Mouse (Mus musculus) forebrain, embryonic 10.5 days (tissue): ENCODE measurements around the gene Jph2. TPM values are rescaled to one million over a fixed set of nuclear protein-coding genes. Genes with fewer than 3 reads are reported as not detected.

ENCODE experiments used
- DNase-seq: peaks from one replicate; pipeline ENCODE4 v3.0.0-alpha.2; 2017; ENCODE audit warnings: low spot score; ENCODE audit errors: extremely low spot score
- H3K27ac ChIP-seq: fragments of 300-500 bp; sonication (generic); 2 replicates; pipeline ENCODE4 v1.5.1; 2016; ENCODE audit warnings: mild to moderate bottlenecking
- H3K27me3 ChIP-seq: fragments of 300-500 bp; sonication (generic); 2 replicates; pipeline ENCODE4 v1.6.1; 2016; ENCODE audit warnings: mild to moderate bottlenecking; ENCODE audit not compliant: poor library complexity, severe bottlenecking
- H3K36me3 ChIP-seq: fragments of 300-500 bp; sonication (generic); replicated peaks from 2 replicates; pipeline ENCODE4 v1.6.1; 2016; ENCODE audit warnings: mild to moderate bottlenecking, moderate library complexity
- H3K4me1 ChIP-seq: fragments of 300-500 bp; sonication (generic); 2 replicates; pipeline ENCODE4 v1.6.1; 2016
- H3K4me3 ChIP-seq: fragments of 300-500 bp; sonication (generic); 2 replicates; pipeline ENCODE4 v1.5.1; 2016; ENCODE audit warnings: mild to moderate bottlenecking, moderate library complexity
- H3K9me3 ChIP-seq: fragments of 300-500 bp; sonication (generic); 2 replicates; pipeline ENCODE4 v1.6.1; 2016; ENCODE audit warnings: mild to moderate bottlenecking, moderate library complexity
- WGBS: fragments of 180-500 bp; shearing (Covaris S2); methylation state at CpG from one replicate; pipeline ENCODE4 v1.1.7; 2016; 5-methylcytosine and 5-hydroxymethylcytosine counted together
- polyA plus RNA-seq: library from polyadenylated mRNA; unstranded; fragments of >200 nt; fragmentation: Nextera tagmentation; extraction: Ambion mirVana; gene quantifications from 2 replicates; pipeline ENCODE4 v1.2.1, GENCODE M21; 2016

The Jph2 gene
- polyA plus RNA-seq: 0.34 and 0.47 TPM in 2 replicates

- H3K9me3 ChIP-seq: no peaks in the 10 kb centered on the region
- DNase-seq: peak; percentile 52
- H3K36me3 ChIP-seq: no peaks in the 10 kb centered on the region
- peak within 1 kb of the TSS; percentile 76 for H3K27ac ChIP-seq
- WGBS: 11% methylated on average over 10 of the region's 10 CpGs
- H3K4me3 ChIP-seq: peak within 1 kb of the TSS; percentile 37
- peaks cover 15% of the 10 kb centered on the region for H3K4me1 ChIP-seq
- H3K27me3 ChIP-seq: 0 out of 2 replicates have a peak, but pooled peaks cover 4% of the 10 kb centered on the region
Observed at GRCm38 (mm10) chr2:163397905-163398304, at the start of gene Jph2. Gene Jph2, minus strand, starts transcription at chr2:163397993.

GRCm38 (mm10) chr2:163447375-163447774 is 49.6 kb upstream of the Jph2 start:
- 0 out of 2 replicates have a peak, but pooled peaks cover 3% of the 10 kb centered on the region for H3K4me1 ChIP-seq
- no peak overlapping the region for H3K27ac ChIP-seq
- no peaks in the 10 kb centered on the region; the same call in 1 of the 2 replicates for H3K36me3 ChIP-seq
- no peaks in the 10 kb centered on the region for H3K27me3 ChIP-seq
- DNase-seq: no peak
- 86% methylated on average over 12 of the region's 12 CpGs for WGBS
- H3K9me3 ChIP-seq: no peaks in the 10 kb centered on the region
- H3K4me3 ChIP-seq: no peak overlapping the region

- Histone ChIP-seq H3K4me1 (peaks cover 5% of the 10 kb centered on the region), H3K4me3 (no peak overlapping the region), H3K36me3 (no peaks in the 10 kb centered on the region; the same call in 1 of the 2 replicates), H3K27me3 (peaks cover 9% of the 10 kb centered on the region), H3K9me3 (no peaks in the 10 kb centered on the region), H3K27ac (no peak overlapping the region)
- 74% methylated on average over 7 of the region's 7 CpGs for WGBS
- no peak for DNase-seq
Observed at GRCm38 (mm10) chr2:163444017-163444416, 46.2 kb upstream of the Jph2 start.

- Histone ChIP-seq H3K36me3 (no peaks in the 10 kb centered on the region; the same call in 1 of the 2 replicates), H3K9me3 (no peaks in the 10 kb centered on the region), H3K4me3 (no peak overlapping the region), H3K4me1 (peaks cover 10% of the 10 kb centered on the region), H3K27ac (no peak overlapping the region), H3K27me3 (peaks cover 13% of the 10 kb centered on the region)
- DNase-seq: no peak
- WGBS: 81% methylated on average over 6 of the region's 6 CpGs
Observed at GRCm38 (mm10) chr2:163443543-163443942, 45.8 kb upstream of the Jph2 start.

GRCm38 (mm10) chr2:163439488-163439887 is 41.7 kb upstream of the Jph2 start:
- 73% methylated on average over 1 of the region's 1 CpGs for WGBS
- Histone ChIP-seq H3K36me3 (no peaks in the 10 kb centered on the region), H3K9me3 (no peaks in the 10 kb centered on the region), H3K27me3 (peaks cover 32% of the 10 kb centered on the region), H3K4me3 (peak overlapping the region; percentile 62), H3K27ac (no peak overlapping the region), H3K4me1 (peaks cover 17% of the 10 kb centered on the region)
- no peak for DNase-seq

- peak; percentile 50 for DNase-seq
- no peaks in the 10 kb centered on the region for H3K36me3 ChIP-seq
- peak overlapping the region; percentile 62 for H3K4me3 ChIP-seq
- no peaks in the 10 kb centered on the region for H3K9me3 ChIP-seq
- H3K27ac ChIP-seq: peak overlapping the region; percentile 80
- WGBS: under 1% methylated on average over 30 of the region's 30 CpGs
- H3K27me3 ChIP-seq: peaks cover 32% of the 10 kb centered on the region
- peaks cover 24% of the 10 kb centered on the region for H3K4me1 ChIP-seq
Observed at GRCm38 (mm10) chr2:163438619-163439451, 41.0 kb upstream of the Jph2 start.

GRCm38 (mm10) chr2:163438246-163438618 is 40.4 kb upstream of the Jph2 start, which contains the start of gene Gdap1l1:
Gene Gdap1l1, plus strand, starts transcription at chr2:163438476.
- Histone ChIP-seq H3K9me3 (no peaks in the 10 kb centered on the region), H3K4me1 (peaks cover 26% of the 10 kb centered on the region), H3K4me3 (peak within 1 kb of the TSS; percentile 62), H3K36me3 (no peaks in the 10 kb centered on the region), H3K27ac (peak within 1 kb of the TSS; percentile 80), H3K27me3 (peaks cover 32% of the 10 kb centered on the region)
- no peak for DNase-seq
- WGBS: 0% methylated on average over 18 of the region's 18 CpGs

GRCm38 (mm10) chr2:163437800-163438199 is 40.0 kb upstream of the Jph2 start:
- Histone ChIP-seq H3K27ac (no peak overlapping the region), H3K4me1 (peaks cover 26% of the 10 kb centered on the region), H3K27me3 (peaks cover 32% of the 10 kb centered on the region), H3K36me3 (no peaks in the 10 kb centered on the region), H3K9me3 (no peaks in the 10 kb centered on the region), H3K4me3 (peak overlapping the region; percentile 62)
- WGBS: 40% methylated on average over 4 of the region's 4 CpGs
- DNase-seq: no peak

- peaks cover 23% of the 10 kb centered on the region for H3K4me1 ChIP-seq
- WGBS: 22% methylated on average over 4 of the region's 4 CpGs
Observed at GRCm38 (mm10) chr2:163433971-163434370, 36.2 kb upstream of the Jph2 start.

GRCm38 (mm10) chr2:163431289-163431688 is 33.5 kb upstream of the Jph2 start:
- 89% methylated on average over 9 of the region's 9 CpGs for WGBS
- H3K27ac ChIP-seq: no peak overlapping the region
- H3K9me3 ChIP-seq: no peaks in the 10 kb centered on the region
- DNase-seq: no peak
- no peak overlapping the region for H3K4me3 ChIP-seq
- no peaks in the 10 kb centered on the region for H3K27me3 ChIP-seq
- no peaks in the 10 kb centered on the region for H3K36me3 ChIP-seq
- H3K4me1 ChIP-seq: peaks cover 9% of the 10 kb centered on the region

More at GRCm38 (mm10) chr2:163433971-163434370, 36.2 kb upstream of the Jph2 start:
- H3K9me3 ChIP-seq: no peaks in the 10 kb centered on the region
- no peak overlapping the region for H3K4me3 ChIP-seq
- DNase-seq: no peak
- peaks cover 23% of the 10 kb centered on the region for H3K27me3 ChIP-seq
- H3K27ac ChIP-seq: no peak overlapping the region
- no peaks in the 10 kb centered on the region for H3K36me3 ChIP-seq

GRCm38 (mm10) chr2:163428346-163429011 is 30.7 kb upstream of the Jph2 start:
- H3K36me3 ChIP-seq: no peaks in the 10 kb centered on the region; the same call in 1 of the 2 replicates
- no peak for DNase-seq
- no peak overlapping the region for H3K27ac ChIP-seq
- 57% methylated on average over 4 of the region's 4 CpGs for whole genome bisulfite sequencing
- no peaks in the 10 kb centered on the region for H3K9me3 ChIP-seq
- H3K27me3 ChIP-seq: no peaks in the 10 kb centered on the region
- H3K4me3 ChIP-seq: no peak overlapping the region
- no peaks in the 10 kb centered on the region for H3K4me1 ChIP-seq

- DNase-seq: no peak
- no peak within 1 kb of the TSS for H3K27ac ChIP-seq
- no peaks in the 10 kb centered on the region for H3K9me3 ChIP-seq
- WGBS: 84% methylated on average over 6 of the region's 6 CpGs
- H3K36me3 ChIP-seq: peaks cover 11% of the 10 kb centered on the region
- no peaks in the 10 kb centered on the region for H3K27me3 ChIP-seq
- H3K4me3 ChIP-seq: no peak within 1 kb of the TSS
- peaks cover 12% of the 10 kb centered on the region for H3K4me1 ChIP-seq
Observed at GRCm38 (mm10) chr2:163424597-163424996, 26.8 kb upstream of the Jph2 start, which contains the start of gene Oser1. Gene Oser1, minus strand, starts transcription at chr2:163424697.
